Mouse (Mus musculus): ENCODE results near the gene Alox15.

Gene Alox15

GRCm38 (mm10) chr11:70308296-70308695, 43.5 kb downstream of the Alox15 start:
- peak in 1 of 2 experiments; percentile 36 for DNase-seq (ENCODE audit: low spot score in 2 of 2)

GRCm38 (mm10) chr11:70306159-70306558, 45.7 kb downstream of the Alox15 start:
- no peak for DNase-seq (ENCODE audit: low spot score in 2 of 2)

- no peak for DNase-seq (ENCODE audit: low spot score in 2 of 2)
These were observed 49.5 kb downstream of the Alox15 start for GRCm38 (mm10) chr11:70302293-70302692.

GRCm38 (mm10) chr11:70297836-70298454, 53.9 kb downstream of the Alox15 start:
- DNase-seq (ENCODE audit: low spot score in 2 of 2): peak; percentile 71 to 80

- DNase-seq (ENCODE audit: low spot score in 2 of 2): peak in 1 of 2 experiments; percentile 51
These were observed 54.4 kb downstream of the Alox15 start for GRCm38 (mm10) chr11:70297405-70297804.
